Mouse (Mus musculus) embryo, embryonic 9.5 days (tissue): ENCODE data around the gene Pls3.
"Not testable (repeated sequence)": the region's sequence is repeated elsewhere in the genome, so short reads cannot be mapped to it uniquely, and the experiment has no call there.

Experiments used
- DNase-seq: peaks from one replicate; pipeline ENCODE4 v3.0.0-alpha.2; 2017; ENCODE audit errors: extremely low spot score

Gene Pls3

GRCm38 (mm10) chrX:75764794-75765328 is 110.1 kb downstream of the Pls3 start:
- no peak for DNase-seq

DNA sequence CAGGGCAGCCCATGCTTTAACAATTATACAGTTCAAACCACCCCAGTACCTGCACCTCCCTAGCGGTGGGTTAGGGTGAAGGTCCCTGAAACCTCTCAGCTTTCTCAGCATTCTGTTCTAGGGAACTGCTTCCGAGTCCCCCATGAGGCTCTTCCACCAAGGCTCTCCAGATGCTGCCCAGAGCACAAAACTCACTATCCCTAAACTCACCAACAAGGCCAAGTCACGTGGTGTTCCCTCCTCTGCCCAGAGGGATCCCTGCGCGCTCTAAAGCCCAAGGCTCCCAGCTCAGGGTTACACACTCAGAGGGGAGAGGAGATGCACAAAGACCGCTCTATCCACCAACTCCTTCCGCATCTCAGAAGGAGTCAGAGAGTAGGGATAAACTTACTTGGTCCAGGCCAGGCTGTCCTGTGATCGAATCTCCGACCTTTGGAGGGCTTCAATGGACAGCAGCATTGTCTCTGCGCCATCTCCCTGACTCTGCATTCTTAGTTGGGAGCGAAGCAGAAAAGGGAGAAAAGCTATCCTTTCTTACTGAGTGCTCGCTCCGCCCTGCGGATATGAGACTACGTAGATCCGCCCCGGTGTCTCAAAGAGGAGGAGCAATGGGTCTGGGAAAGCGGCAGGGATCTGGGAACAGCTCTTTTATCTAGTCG is 110.7 kb downstream of the Pls3 start:
- DNase-seq: peak; percentile 68

DNA sequence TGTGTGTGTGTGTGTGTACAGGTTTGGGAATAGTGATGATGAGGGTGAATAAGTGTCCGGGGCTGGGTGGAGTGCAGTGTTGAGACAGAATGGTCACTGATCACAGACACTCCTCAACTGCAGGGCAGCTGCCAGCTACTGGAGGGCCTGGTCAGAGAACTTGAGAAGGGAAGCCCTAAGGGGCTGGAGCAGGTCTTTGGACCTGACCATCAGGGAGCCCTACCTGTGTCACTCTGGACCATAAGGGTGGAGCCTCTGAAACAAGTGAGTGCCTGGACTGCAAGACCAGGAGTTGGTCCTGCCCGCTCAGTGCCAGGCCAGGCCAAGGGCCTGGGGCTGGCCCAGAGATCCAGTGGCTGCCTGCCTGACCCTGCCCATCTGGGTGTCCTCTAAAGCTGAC is 115.5 kb downstream of the Pls3 start:
- DNase-seq: not testable (repeated sequence)

- peak; percentile 8 for DNase-seq
Measured at GRCm38 (mm10) chrX:75759036-75759435, 115.9 kb downstream of the Pls3 start.

DNA sequence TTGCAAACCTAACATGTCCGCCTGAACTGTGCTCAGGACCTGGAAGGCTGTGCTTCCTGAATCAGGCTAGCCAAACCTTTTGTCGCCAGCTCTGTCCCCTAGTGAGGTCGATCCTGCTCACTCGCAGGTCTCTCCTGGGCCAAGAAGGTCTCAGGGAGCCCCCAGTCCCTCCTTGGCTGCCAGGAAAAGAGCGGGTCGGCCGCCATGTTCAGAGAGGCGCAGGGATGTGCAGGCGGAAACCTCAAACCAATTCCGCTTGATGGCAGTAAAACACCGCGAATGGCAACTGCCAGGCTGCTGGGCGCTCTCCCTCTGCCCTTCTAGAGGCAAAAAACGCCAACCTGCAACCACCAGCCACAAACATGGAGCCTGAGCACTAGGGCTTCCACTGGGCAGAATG is 117.0 kb downstream of the Pls3 start:
- DNase-seq: not testable (repeated sequence)

DNA sequence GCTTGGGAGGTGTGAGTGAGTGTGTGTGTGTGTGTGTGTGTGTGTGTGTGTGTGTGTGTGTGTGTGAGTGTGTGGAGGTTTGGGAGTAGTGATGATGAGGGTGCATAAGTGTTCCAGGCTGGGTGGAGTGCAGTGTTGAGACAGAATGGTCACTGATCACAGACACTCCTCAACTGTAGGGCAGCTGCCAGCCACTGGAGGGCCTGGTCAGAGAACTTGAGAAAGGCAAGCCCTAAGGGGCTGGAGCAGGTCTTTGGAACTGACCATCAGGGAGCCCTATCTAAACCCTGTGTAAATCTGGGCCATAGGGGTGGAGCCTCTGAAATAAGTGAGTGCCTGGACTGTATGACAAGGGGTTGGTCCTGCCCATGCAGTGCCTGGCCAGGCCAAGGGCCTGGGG is 120.5 kb downstream of the Pls3 start:
- not testable (repeated sequence) for DNase-seq

DNA sequence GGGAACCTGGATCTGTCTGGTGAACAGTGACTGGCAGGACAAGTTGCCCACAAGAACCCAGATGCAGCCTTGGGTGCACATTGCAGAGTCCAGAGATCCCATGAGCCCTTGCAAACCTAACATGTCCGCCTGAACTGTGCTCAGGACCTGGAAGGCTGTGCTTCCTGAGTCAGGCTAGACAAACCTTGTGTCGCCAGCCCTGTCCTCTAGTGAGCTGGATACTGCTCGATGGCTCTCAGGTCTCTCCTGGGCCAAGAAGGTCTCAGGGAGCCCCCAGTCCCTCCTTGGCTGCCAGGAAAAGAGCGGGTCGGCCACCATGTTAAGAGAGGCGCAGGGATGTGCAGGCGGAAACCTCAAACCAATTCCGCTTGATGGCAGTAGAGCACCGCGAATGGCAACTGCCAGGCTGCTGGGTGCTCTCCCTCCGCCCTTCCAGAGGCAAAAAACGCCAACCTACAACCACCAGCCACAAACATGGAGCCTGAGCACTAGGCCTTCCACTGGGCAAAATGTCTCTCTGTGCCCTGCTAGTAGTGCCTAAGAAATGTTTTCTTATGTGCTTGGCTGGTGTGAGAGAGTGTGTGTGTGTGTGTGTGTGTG is 124.8 kb downstream of the Pls3 start:
- DNase-seq: not testable (repeated sequence)

DNA sequence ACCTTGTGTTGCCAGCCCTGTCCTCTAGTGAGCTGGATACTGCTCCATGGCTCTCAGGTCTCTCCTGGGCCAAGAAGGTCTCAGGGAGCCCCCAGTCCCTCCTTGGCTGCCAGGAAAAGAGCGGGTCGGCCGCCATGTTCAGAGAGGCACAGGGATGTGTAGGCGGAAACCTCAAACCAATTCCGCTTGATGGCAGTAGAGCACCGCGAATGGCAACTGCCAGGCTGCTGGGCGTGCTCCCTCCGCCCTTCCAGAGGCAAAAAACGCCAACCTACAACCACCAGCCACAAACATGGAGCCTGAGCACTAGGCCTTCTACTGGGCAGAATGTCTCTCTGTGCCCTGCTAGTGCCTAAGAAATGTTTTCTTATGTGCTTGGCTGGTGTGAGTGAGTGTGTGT is 125.7 kb downstream of the Pls3 start:
- DNase-seq: not testable (repeated sequence)

DNA sequence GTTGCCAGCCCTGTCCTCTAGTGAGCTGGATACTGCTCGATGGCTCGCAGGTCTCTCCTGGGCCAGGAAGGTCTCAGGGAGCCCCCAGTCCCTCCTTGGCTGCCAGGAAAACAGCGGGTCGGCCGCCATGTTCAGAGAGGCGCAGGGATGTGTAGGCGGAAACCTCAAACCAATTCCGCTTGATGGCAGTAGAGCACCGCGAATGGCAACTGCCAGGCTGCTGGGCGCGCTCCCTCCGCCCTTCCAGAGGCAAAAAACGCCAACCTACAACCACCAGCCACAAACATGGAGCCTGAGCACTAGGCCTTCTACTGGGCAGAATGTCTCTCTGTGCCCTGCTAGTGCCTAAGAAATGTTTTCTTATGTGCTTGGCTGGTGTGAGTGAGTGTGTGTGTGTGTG is 130.5 kb downstream of the Pls3 start:
- not testable (repeated sequence) for DNase-seq

DNA sequence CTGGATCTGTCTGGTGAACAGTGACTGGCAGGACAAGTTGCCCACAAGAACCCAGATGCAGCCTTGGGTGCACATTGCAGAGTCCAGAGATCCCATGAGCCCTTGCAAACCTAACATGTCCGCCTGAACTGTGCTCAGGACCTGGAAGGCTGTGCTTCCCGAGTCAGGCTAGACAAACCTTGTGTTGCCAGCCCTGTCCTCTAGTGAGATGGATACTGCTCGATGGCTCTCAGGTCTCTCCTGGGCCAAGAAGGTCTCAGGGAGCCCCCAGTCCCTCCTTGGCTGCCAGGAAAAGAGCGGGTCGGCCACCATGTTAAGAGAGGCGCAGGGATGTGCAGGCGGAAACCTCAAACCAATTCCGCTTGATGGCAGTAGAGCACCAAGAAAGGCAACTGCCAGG is 135.5 kb downstream of the Pls3 start:
- not testable (repeated sequence) for DNase-seq
